Mouse (Mus musculus) lung, postnatal 0 days (tissue): Measurements from ENCODE around the gene Akr1c14.

ENCODE experiments used
- CTCF ChIP-seq: IDR thresholded peaks from 2 replicates; pipeline ENCODE4 v1.5.1; 2016; ENCODE audit warnings: antibody characterized with exemption, mild to moderate bottlenecking
- EP300 ChIP-seq: IDR thresholded peaks from 2 replicates; pipeline ENCODE4 v1.6.1; 2016; ENCODE audit warnings: antibody characterized with exemption, mild to moderate bottlenecking, control low read depth

GRCm38 (mm10) chr13:4046113-4046512, 2.7 kb upstream of the Akr1c14 start:
- no peak for TF ChIP-seq CTCF
- no peak for TF ChIP-seq EP300
